Mouse (Mus musculus): ENCODE measurements around the gene Brpf1.
A peak's percentile ranks its signal among the peaks of the same experiment; 100 is the strongest.

Gene Brpf1

DNA sequence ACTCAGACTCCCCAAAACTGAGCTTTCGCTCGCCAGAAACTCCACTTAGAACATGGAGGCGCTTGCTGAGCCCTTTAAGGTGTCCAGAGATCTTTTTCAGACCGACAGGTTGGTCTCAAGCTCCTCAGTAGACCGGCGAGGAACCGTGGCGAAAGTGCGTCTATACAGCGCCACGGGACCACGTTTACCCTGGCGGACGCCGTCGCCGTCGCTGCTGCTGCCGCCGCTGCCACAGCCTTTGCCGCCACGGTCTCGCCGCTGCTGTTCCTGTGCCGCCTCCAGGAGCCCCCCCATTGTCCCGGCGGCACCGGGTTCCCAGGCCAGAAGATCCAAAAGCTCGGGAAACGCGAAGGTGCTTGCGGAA lies at the start of gene Brpf1:
Gene Brpf1, plus strand, starts transcription at position 152 of the 364 bp plus-strand sequence.
- DNase-seq (ENCODE audit: low spot score): no peak

DNA sequence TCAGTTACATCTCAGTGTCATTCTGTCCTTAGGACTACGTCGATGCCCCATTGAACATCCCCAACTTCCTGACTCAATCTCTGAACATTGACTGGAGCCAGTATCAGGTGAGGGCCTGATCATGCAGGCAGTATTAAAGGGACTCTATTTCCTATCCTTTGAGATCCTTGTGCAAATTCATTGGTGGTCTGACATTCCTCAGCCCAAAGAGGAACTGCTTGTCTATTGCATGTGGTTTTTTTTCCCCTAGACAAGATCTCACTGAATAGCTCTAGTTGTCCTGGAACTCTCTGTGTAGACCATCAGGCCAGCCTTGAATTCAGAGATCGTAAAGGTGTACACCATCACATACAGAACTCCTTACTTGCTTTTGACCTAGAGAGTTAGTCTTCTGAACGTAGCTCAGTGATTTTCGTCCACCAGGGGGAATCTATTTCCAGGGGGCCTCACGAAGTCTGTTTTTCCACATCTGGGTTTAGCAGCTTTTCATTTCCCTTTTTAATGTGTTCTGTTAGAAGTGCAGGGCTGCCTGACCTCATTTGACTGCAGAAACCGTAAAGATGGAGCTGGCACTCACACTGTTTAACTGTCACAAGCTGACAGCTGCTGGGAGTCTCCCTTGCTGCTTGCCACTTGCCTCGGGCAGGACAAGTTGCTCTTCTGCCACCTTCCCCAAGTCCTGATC lies 45.6 kb upstream of the Brpf1 start:
- DNase-seq (ENCODE audit: low spot score): no peak

DNA sequence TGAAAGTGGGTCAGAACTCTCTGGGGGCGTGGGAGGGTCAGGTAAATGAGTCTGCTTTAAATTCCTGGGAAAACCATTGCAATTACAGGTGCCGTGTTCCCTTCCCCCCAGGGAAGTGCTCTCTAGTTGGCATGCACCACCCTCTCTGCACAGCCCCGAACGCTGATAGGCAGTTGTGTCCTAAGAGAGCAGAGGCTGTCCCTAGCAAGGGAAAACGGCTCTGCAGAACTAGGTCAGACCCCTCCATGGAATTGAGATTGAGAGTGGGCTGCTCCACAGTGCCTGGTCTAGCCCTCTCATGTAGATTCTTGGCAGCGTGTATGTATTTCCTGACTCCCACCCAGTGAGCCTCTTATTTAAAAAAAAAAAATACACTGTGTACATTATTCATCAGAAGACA lies 43.4 kb upstream of the Brpf1 start:
- no peak for DNase-seq (ENCODE audit: low spot score)

DNA sequence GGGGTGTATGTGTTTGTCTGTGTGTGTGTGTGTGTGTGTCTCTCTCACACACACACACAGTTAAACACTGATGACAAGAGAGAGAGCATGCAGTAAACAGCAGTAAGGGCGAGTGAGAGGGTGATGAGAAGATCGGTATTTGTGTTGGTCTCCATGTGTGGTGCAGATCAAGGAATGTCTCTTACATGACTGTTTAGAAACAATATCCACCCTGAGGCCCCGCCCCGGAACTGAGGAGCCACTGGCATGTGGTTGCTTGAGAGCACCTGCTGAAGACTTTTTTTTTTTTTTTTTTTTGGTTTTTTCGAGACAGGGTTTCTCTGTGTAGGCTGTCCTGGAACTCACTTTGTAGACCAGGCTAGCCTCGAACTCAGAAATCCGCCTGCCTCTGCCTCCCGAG lies 42.5 kb upstream of the Brpf1 start:
- DNase-seq (ENCODE audit: low spot score): no peak

DNA sequence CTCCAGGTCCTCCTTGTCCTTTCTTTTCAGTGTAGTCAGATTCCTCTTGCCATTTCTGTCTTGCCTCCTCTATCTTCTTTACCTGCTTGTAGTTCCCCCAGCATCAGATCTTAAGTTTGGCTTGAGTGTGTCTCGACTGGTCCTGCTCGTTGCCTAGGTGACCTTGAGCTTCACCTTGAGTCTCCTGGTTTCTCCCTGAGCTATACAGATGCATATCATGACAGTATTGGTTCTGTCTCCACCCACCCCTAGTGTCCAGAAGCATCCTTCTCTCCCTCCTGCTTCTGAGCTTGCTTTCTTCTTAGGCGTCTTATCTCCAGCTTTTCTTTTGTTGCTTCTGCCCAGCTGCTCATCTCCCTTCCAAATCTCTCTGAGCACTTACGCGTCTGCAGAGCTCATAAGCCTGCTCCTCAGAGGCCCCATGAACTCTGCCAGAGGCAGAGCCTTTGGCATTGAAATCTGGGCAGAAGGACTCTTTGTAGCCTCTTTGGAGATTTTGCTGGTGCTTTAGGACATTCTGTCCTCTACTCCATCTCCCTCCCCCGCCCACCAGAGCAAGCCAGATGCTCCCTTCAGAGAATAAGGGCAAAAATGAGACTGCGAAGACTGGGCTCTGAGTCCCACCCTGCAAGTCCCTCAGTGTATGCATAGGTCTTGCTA lies 39.8 kb upstream of the Brpf1 start:
- DNase-seq (ENCODE audit: low spot score): no peak

DNA sequence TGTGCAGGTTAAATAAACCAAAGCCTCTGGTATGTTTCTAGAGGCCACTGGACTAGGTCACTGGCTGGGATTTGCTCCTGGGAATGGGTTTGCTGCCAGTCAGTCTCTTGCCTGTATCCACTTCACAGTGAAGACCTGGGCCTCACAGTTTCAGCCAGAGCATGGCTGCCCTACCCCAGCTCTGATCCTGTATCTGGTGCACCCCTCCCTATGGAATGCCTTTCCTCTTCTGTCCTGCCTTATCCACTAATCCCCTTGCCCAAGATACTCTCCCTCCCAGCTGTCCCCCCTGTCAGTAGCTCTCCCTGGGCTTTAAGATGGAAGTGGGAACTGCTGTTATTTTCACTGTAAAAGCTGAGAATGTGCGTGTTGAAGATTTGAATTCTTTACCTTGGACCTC lies 38.9 kb upstream of the Brpf1 start:
- no peak for DNase-seq (ENCODE audit: low spot score)

DNA sequence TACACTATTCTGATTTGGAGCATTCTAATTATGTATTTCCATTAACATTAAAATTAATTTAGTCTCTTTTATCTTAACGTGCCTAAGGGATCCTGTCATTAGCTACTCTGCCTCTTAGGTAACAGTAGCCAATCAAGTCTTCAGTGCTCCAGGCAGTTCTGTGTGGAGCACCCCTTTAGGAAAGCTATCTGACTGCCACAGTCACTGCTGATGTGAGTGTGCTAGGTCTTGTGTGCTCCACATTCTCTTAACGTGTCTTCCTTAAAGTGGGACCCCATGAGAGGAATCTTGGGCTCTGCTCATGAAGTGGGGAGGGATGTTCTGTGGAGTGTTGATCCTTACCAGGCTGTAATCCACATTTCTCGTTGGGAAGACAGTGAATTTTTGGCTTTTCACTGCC lies 34.6 kb upstream of the Brpf1 start:
- no peak for DNase-seq (ENCODE audit: low spot score)

DNA sequence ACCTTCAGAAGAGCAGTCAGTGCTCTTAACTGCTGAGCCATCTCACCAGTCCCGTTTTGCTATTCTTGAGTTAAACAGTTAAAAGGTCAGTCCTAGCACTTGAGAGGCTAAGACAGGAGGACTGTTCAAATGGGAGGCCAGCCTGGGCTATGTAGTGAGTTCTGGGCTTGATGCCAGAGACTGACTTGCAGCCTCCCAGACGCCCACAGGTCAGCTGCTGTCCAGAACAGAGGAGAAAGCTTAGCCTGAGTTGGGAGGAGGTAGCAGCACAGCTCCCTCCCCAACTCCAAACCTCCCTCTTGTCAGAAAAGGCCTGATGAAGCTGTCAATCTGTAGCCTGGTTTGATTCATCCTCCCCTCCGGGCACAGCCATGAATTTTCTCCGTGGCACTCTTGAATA lies 30.1 kb upstream of the Brpf1 start:
- no peak for DNase-seq (ENCODE audit: low spot score)

DNA sequence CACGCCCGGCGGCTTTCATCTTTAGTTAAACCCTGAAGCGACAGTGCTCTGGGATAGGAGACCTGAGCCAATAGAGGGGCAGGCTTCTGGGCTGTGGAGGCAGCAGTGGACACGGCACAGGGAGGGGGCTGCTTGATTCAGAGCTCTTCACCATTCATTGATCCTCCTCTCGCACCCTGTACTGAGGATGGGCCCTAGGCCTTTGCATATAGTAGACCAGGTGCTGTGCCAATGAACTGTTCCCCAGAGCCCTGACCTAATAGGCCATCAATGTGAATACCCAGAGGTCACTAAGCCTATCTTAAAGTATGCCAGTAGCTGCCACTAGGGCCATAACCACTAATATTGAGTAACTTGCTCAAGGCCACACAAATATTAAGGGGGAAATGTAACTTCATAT lies 25.3 kb upstream of the Brpf1 start:
- no peak for DNase-seq (ENCODE audit: low spot score)

DNA sequence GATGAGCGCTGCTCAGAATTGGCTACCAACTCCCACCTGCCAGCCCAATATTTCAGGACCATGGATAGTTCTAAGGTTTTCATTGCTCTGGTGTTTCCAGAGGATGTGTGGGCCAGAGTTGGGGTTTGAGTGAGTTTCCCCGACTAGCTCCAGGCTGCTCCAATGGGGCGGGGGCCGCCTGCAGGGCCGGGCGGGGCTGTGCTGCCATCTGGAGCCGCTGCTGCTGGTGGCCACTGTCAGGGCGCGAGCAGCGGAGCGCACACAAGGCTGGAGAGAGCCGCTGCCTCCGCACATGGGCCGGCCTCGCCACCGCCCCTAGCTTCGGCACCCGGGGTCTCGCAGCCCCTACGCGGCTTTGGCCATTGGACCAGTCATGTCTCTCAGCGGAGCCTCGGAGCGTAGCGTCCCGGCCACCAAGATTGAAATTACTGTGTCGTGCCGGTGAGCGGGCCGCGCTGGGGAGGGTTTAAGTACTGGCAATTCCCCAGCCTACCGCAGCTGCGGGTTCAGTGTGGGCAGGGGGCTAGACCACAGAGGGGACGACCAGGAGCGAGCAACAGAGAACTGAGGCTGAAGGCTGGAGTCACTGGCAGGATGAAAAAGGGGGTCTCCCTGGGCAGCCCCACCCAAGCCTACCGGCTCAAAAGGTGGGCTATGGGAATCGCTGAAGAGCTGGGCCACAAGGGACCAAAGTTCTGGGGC lies 24.7 kb upstream of the Brpf1 start, which contains the start of gene Cpne9:
Gene Cpne9, plus strand, starts transcription at position 207 of the 702 bp plus-strand sequence.
- DNase-seq (ENCODE audit: low spot score): peak; percentile 22

DNA sequence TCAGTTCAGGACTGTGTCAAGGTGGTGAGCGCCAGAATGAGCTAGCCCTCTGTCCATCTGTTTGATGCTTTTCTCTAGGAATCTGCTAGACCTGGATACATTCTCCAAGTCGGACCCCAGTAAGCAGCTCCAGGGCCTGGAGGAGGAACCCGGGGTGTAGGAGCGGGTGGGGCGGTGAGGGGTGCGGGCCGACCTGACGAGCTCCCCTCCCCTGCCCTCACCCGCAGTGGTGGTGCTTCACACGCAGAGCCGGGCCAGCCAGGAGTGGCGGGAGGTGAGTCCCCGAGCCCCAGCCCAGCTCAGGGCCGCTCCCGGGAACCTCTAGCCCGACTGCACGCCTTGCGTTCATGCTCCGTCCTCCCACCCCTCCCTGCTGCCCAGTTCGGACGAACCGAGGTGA lies 24.0 kb upstream of the Brpf1 start:
- DNase-seq (ENCODE audit: low spot score): no peak

DNA sequence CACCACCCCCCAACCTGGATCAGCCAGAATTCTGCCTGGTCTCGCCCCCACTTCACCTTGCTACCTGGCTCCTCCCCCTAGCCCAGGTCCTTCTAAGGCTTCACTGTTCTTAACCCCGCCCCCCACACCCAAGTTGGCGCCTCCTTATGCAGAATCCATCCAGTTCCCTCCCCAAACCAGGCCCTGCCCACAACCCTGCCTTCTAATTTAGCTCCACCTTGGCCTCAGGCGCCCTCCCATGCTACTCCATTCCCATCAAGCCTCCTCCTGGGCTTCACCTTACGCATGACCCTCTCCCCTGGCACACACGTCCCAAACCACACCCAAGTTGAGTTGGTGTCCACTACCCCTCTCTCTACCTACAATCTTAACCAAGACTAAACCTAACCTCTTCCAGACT lies 23.4 kb upstream of the Brpf1 start:
- DNase-seq (ENCODE audit: low spot score): no peak

DNA sequence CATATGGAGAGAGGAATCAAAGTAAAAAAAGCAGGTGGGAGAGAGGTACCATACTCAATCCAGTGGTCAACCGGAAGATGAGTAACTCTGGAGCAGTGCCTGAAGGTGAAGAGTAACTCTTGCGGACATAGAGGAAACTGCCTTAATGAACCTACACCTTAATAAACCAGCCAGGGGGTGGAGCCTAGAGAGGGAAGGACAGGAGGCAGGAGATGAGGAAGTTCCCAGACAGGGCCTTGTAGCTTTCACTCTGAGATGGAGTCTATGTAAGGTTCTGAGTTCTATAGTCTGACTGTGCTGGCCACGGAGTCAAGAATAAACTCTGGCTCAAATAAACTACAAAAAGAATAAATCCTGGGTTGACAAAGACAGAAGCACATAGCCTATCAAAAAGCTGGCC lies 22.0 kb upstream of the Brpf1 start:
- DNase-seq (ENCODE audit: low spot score): no peak

DNA sequence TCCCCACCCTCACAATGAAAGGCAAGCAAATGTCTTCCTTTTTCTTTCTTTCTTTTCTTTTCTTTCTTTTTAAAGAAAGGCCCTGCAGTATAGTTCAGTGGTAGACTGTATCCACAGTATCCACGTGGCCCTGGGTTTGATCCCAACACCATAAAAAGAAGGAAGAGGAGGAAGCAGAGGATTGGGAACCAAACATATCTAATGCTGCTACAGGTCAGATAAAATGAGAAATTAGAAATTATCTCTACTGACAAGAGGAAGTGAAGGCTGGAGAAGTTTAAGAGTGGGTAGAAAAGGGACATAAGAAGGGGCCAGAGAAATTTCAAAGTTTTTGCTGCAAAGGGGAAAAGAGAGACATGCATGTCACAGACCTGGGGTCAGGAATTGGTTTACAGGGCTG lies 20.6 kb upstream of the Brpf1 start:
- no peak for DNase-seq (ENCODE audit: low spot score)

DNA sequence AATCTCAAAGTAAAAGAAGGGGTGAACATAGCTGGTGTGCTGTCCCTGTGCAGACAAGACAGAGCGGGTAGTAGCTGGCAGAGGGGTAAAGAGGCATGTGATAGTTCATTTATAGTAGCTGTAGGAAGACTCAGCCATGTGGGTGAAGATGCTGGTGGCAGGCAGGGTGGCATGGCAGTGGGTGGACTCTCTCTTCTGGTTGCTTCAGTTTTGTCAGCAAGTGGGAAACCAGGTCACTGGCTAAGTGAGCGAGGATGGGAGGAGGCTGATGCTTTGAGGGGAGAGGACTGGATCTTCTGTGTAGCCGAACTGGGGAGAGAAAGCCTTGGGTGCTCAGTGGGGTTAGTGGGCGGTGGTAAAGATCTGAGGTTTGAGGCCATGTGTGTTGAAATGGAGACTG lies 19.7 kb upstream of the Brpf1 start:
- no peak for DNase-seq (ENCODE audit: low spot score)

DNA sequence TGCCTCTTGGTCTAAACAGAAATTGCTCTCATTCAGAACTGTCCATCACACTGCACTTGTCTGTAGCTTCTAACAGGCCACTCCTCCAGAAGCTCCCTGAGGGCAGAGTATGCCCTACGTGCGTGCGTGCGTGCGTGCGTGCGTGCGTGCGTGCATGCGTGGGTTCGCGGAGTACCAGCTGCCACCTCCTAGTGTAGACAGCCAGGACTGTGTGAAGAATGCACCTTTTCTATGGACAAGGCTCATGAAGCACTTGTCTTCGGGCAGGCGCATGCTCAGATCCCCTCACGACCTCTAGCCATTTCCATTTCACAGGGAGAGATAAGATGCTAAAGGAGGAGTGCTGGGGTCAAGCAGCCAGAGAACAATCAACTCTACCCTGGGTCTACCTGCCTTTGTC lies 17.6 kb upstream of the Brpf1 start:
- no peak for DNase-seq (ENCODE audit: low spot score)

DNA sequence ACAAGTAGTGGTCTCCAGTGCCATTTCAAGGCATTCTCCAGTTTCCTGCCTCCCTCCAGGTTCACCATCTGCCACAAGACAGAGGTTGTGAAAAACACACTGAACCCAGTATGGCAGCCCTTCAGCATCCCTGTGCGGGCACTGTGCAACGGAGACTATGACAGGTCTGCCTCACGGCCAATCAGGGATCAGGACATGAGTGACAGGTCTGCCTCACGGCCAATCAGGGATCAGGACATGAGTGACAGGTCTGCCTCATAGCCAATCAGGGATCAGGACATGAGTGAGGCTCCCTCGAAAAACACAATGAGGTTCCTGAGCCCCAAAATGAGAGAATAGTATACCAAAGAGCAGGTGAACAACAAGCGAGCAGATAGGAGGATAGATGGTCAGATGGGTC lies 16.6 kb upstream of the Brpf1 start:
- DNase-seq (ENCODE audit: low spot score): no peak

DNA sequence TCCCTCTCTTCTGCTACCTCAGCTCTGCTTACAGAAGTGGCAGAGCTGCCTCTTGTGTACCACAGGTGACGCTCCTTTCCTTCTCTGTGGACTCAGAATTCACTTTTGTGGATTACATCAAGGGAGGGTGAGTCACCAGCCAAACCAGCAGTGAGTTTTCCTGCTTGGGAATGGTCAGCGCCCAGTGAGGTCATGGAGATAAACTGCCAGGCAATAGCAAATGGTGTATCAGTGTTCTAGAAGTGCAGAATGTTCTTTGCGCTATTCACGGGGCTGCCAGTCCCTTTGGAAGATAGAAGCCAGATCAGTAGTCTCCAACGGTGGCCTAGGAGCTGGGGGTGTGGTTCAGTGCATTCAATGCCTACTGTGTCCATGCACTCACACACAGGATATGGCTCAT lies 14.0 kb upstream of the Brpf1 start:
- DNase-seq (ENCODE audit: low spot score): no peak

DNA sequence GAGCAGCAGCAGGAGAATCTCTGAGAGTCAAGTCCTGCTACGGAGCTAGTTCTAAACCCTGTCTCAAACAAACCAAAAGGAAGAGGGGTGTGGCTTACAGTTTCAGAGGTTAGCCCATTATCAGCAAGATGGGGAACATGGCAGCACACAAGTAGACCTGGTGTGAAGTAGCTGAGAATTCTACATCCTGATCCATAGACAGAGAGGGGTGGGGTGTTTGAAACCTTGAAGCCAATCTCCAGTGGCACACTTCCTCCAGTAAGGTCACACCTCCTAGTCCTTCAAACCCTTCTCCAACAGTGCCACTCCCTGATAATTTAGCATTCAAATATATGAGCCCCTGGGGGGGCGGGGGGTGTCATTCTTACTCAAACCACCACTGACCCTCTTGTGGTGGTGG lies 10.9 kb upstream of the Brpf1 start:
- DNase-seq (ENCODE audit: low spot score): no peak

DNA sequence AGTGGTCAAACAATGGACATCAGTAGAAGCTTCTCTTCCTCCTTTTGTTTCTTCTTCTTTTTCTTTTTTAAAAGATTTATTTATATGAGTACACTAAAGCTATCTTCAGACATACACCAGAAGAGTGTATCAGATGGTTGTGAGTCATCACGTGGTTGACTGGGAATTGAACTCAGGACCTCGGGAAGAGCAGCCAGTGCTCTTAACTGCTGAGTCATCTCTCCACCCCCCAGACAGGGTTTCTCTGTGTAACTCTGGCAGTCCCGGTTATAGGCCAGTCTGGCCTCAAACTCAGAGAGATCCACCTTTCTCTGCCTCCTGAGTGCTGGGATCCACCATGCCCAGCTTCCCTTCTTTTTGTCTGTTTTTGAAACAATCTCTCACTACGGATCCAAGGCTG lies 10.3 kb upstream of the Brpf1 start:
- DNase-seq (ENCODE audit: low spot score): no peak

DNA sequence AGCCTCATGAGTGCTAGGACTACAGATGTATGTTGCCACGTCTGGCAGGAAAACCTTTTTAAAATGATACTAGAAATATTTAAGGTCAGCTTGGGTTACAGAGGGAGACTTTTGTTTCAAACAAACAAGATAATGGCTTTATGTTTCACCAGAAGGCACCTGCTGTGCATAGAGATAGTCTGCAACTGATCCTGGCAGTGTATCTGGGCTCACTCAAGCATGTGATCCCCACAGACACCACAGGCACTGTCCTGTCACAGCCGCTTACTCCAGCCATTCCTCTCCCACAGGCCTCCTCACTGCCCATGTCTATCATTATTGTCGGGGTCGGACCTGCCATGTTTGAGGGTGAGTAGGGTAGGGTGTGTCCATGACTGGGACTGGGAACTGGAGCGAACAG lies 5.6 kb upstream of the Brpf1 start:
- DNase-seq (ENCODE audit: low spot score): no peak

DNA sequence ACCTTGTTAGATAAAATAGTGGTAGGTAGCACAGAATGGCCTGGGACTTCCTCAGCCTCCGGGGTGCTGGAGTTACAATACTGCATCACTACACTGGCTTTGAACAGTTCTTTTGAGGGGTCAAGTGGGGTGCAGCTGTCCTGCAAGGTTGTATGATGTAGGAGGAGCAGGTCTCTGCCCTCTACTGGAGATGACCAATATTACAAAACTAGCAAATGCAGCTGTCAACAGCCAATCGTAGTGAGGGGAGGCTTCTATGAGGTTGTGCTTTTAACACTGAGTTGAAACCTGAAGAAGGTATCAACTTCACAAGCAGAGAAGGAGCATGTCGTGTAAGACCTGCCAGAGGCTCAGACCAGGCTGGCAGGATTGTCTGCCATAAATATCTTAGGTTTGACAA lies 4.7 kb upstream of the Brpf1 start:
- DNase-seq (ENCODE audit: low spot score): peak; percentile 42

DNA sequence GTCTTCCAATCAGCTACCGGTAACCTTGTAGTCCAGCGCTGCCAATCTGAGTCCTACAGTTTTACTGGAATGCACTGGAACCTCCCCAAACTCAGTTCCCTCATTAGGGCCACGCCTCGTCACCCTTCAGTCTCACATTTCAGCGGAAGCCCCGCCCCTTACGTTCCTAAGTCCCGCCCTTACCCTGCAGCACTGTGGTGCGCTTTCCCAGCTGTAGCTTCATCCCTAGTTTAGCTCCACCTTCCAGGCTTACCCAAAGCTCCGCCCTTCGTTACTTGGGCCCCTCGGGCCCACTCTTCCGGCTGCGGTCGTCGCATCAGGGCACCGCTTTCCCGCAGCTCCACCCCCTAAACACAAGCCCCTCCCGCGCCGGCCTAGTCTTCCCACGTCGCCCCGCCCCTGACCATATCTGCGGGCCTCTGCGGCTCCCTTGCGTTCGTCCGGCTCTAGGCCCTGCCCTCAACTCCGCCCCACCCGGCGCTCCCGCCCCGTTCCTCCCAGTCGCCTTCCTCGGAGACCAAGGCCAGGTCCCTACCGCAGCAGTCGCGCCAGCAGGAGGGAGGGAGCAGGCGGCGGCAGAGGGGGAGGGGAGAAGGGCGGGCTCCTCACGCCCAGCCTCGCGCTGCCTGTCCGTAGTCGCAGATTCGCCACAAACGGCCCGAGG lies 483 bp upstream of the Brpf1 start:
- DNase-seq (ENCODE audit: low spot score): peak; percentile 98

All from c-Kit-positive CD71-positive TER-119-positive erythroid progenitor cells, embryonic 14.5 days (primary cell).